Mouse (Mus musculus) CD8-positive naive resting alpha-beta T cell, adult 2 months (primary cell): ENCODE measurements around the gene Selenoh.

Experiments
- DNase-seq, 2 experiments: peaks; one replicate each; pipeline ENCODE4 v3.0.0; 2022; ENCODE audit warnings: low read depth in 2 of 2, low spot score in 2 of 2

The Selenoh gene

GRCm38 (mm10) chr2:84632999-84633398, 37.6 kb downstream of the Selenoh start:
- DNase-seq, result no peak

GRCm38 (mm10) chr2:84632001-84632400, 38.6 kb downstream of the Selenoh start:
- no peak for DNase-seq

GRCm38 (mm10) chr2:84627036-84627435, 43.5 kb downstream of the Selenoh start:
- DNase-seq, result no peak

GRCm38 (mm10) chr2:84626366-84626975, 44.1 kb downstream of the Selenoh start:
- no peak for DNase-seq

- no peak for DNase-seq
Measured at GRCm38 (mm10) chr2:84624201-84624600, 46.4 kb downstream of the Selenoh start.

- no peak for DNase-seq
Measured at GRCm38 (mm10) chr2:84623428-84624119, 47.0 kb downstream of the Selenoh start.

GRCm38 (mm10) chr2:84622668-84623067, 47.9 kb downstream of the Selenoh start:
- DNase-seq, result no peak

GRCm38 (mm10) chr2:84619646-84620340, 50.8 kb downstream of the Selenoh start:
- no peak for DNase-seq
